Mouse (Mus musculus) 416B (cell line): ENCODE measurements around the gene Crb2.

ENCODE experiments used
- DNase-seq: peaks from one replicate; pipeline ENCODE4 v3.0.0; 2011; ENCODE audit warnings: low read depth

The Crb2 gene

DNA sequence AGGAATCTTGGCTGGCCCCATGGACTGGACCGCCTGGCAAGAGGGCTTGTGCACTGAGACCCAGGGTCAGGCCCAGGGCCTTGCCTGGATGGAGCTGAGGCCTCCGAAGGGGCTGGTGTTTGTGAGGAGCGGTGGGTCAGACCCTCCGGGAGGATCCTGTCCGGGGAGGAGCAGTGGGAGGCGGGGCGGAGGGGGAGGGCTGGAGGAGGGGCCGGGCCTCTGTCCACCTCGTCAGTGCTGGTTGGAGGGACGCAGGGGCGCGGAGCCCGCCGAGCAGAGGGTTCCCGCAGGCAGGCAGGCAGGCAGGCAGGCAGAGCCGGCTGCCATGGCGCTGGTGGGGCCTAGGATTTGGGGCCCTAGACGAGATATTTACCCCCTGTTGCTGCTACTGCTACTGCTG, at the start of gene Crb2:
TSS of gene Crb2 (plus strand) at position 234 of the 400 bp plus-strand sequence.
- no peak for DNase-seq

DNA sequence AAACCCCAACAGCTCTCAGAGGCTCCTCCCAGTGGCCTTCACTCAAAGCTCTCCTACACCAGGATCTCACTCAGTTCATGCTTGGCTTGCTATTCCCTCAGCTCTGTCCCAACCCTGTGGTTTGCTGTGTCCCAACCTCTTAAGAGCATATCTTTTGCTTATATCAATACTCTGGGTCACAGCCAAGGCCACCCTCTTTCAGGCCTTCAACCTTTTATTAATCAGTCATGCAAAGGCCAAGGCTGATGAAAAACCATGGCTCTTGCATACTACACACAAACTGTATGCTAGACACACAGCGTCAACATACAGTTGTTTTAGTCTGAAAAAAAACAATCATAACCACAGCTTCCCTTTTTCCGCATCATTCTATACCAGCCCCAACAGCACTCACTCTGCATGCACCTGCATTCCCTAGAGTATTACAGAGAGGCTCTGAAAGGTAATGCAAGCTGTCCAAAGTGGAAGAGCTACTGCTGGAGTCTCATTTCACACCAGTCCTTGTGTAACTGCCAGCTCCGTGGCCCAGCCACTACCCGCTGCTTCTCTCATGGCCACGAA, 44.7 kb upstream of the Crb2 start:
- DNase-seq: peak; percentile 60

- DNase-seq: no peak
Measured at GRCm38 (mm10) chr2:37734979-37735806, 40.9 kb upstream of the Crb2 start.

GRCm38 (mm10) chr2:37735807-37736188, 40.3 kb upstream of the Crb2 start:
- peak; percentile 39 for DNase-seq

- DNase-seq: no peak
Measured at GRCm38 (mm10) chr2:37741806-37742554, 34.1 kb upstream of the Crb2 start.

DNA sequence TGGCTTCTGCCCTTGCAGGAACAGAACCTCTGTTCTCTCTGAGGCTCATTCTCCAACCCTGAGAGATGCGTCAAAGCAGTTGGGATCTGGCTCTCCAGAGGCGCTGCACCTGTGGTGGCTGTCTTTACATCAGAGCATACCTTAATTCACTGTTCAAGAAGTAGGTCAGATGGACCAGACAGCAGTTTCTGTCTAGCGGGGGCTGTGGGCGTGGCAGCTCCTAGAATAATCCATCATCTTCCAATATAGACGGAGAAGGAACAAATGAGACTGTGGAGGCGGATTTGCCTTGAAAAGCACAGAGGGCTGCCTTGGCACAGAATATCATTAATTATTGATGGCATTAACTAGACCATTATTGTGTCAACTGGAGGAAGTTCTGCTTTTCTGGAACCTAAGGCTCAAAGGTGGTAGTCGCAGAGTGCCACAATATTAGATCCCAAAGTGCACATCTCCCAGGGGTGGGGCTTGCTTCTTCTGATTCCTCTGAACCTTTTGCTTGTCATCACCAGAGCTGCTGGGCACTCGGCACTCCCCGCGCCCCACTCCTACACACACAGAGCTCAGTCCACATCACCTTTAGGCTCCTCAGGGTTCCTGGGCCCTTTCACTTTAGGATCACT, 31.2 kb upstream of the Crb2 start:
- no peak for DNase-seq

- no peak for DNase-seq
Measured at GRCm38 (mm10) chr2:37746293-37747049, 29.6 kb upstream of the Crb2 start.

GRCm38 (mm10) chr2:37747909-37748308, 28.1 kb upstream of the Crb2 start:
- no peak for DNase-seq

DNA sequence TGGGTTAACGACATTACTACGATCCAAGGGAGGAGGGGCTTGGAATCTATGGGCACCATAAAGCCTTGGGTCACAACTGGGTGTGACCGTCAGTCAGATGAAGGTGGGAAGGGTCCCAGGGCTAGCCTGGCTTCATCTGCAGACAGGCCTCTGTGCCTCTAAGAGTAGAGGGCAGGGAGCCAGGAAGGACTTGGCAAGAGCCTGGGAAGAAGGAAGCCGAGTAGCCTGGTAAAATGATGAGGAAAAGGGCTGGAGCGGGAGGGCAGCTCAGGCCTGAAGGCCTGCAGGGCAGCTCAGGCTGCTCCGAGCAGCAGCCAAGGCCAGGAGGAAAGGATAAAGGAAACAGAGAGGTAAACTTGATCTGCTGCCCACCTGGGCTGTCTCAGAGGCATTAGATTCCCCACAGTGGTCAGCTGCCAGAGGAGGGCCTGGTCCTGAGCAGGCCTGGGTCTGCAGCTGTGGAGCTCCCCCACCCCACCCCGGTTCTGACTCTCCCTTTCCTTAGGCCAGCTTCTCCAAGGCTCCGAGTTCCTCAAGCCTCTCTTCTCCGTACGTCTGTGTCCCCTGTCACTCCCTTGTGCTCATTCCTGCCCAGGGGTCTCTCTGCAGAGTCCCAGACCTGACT, 27.5 kb upstream of the Crb2 start:
- no peak for DNase-seq

DNA sequence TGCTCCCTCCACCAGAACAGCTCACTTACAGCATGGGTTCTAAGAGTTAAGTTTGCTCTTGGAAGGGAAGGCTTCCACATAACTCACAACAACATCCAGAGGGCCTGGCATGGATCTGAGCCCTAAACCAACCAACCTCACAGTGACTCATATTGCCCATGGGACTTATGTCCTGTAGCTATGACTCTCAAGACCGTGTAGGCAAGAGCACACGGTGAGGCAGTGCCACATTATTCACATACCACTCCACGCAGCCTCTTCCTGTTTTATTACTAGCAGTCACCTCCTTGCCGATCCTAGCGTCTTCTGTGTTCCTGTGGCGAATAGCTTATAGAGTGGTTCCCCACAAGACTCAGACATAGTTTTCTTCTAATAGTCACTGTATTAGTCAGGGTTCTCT, 26.7 kb upstream of the Crb2 start:
- peak; percentile 46 for DNase-seq

DNA sequence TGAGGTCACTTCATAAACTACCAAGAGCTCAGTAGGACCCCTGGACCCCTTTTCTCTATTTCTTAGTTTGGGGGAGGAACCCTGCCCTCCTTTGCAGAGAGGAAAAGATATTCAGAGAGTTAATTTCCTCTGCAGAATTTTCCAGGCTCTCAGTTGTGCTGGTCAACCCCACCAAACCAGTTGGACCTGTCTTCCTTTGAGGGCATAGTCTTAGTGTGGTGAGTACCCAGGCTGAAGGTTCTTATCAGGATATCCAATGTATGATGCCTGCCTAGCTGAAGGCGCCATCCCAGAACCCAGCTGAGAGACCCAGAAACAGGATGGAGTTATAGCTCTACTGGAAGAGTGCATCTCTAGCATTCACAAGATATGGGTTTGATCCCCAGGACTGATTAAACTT, 24.9 kb upstream of the Crb2 start:
- no peak for DNase-seq

GRCm38 (mm10) chr2:37756220-37756930, 19.7 kb upstream of the Crb2 start:
- no peak for DNase-seq

DNA sequence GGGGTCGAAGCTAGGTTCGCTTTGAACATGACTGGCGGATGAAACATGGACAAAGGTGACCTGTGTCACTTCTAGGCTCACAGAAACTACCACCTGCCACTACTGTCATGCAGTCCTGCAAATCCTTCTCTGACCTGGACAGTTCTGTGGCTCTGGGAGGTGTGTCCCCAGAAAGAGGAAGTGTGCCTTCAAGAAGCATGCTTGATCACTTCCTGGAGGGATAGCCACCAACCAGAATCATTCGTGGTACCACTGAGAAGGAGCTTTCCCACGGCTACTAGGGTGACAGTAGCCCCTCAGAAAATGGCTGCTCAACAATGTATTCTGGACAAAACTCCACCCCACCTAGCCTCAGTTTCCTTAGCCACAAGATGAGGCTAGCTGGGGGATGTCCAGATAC, 19.0 kb upstream of the Crb2 start:
- DNase-seq: peak; percentile 66

- DNase-seq: no peak
Measured at GRCm38 (mm10) chr2:37757784-37758183, 18.3 kb upstream of the Crb2 start.

- DNase-seq: no peak
Measured at GRCm38 (mm10) chr2:37758343-37759015, 17.6 kb upstream of the Crb2 start.

DNA sequence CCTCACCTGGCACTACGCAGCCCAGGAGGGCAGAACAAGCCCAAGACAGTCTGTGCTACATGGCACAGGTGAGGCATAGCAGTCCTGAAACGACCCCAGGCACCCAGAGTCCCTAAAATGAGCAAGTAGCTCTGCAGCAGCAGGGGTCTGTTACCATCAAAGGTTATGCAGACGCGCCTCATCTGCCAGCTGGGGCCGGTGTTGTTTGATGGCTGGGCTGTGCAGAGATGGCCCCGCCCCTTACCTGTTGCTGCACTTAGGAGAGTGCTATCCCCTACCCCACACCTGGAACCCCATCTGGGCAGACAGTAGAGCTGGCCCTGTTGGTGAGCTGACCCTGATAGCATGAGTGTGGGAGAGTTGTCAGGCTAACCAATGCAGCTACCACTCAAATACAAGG, 15.4 kb upstream of the Crb2 start:
- DNase-seq: no peak

DNA sequence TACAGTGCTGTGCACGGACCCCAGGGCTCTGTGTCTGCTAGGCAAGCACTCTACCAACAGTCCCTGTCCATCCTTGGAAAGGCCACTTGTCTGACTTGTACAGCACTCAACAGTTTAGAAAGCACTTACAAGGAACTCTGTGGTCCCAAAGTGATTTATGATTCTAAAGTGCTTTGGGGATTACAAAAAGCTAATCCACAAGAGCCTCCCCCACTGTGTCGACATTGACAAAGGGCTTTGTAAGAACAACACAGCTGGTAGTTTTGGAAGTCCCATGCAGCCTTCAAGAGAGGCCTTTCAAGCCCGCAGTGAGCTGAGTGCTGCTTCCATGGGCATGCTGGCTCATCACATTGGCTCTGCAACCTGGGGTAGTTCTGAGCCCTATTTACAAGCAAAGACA, 12.4 kb upstream of the Crb2 start:
- DNase-seq: no peak

GRCm38 (mm10) chr2:37764514-37764913, 11.5 kb upstream of the Crb2 start:
- no peak for DNase-seq

DNA sequence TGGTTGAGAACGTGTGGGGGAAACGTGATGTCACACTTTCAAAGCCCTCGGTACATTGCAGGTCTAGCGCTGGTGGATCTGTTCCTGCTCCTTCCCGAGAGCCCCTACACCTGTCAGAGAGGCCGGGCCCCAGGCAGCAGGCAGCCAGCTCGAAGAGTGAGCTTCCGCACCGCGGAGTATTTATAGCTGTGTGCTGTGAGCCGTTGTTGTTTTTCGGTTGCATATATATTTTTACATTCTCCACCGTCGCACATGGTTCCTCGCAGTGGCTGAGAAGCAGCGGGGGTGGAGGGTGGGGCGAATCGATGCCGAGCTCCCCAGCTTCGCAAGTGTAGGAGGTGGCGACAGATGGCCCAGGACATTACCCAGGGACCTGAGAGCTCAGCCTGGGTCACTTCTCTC, 11.0 kb upstream of the Crb2 start:
- DNase-seq: no peak
